Comparison of ENCODE assay signal across 9 mouse cellular contexts in genomic region chr13:51279642-51280387, GRCm38 (mm10).
DNase-seq lines count a peak whose midpoint lies in the region; ATAC-seq and TF ChIP-seq lines count a peak whose summit lies in the region.
"Had no signal": no experiment of that assay in that cellular context is flagged by ENCODE, and none has a peak within 500 bp of the region (broad histone marks: within the 10 kb centered on the region; RNA-seq: fewer than 3 reads in every experiment).

No protein-coding gene starts in this region.

- H3K36me3 ChIP-seq in liver, adult 2 months (ENCODE audit: control insufficient read depth, insufficient read depth, low read length): no peaks in the 10 kb centered on the region
- H3K36me3 ChIP-seq in liver, postnatal 0 days (replicated peaks; ENCODE audit: insufficient read depth, low read length): no peaks in the 10 kb centered on the region
- no peaks in the 10 kb centered on the region for H3K36me3 ChIP-seq in embryonic facial prominence, embryonic 12.5 days
- no peaks in the 10 kb centered on the region for H3K36me3 ChIP-seq in neural tube, embryonic 14.5 days (ENCODE audit: control insufficient read depth, insufficient read depth, low read length)

- no peaks in the 10 kb centered on the region for H3K79me2 ChIP-seq in liver, adult 2 months (ENCODE audit: control insufficient read depth, insufficient read depth, low read length)

- no peak for TF ChIP-seq CTCF in liver, adult 2 months (IDR thresholded peaks at IDR 0.05; ENCODE audit: low read depth, low read length)
- TF ChIP-seq CTCF in liver, postnatal 0 days (IDR thresholded peaks at IDR 0.05; ENCODE audit: low read depth): no peak

- H3K27ac ChIP-seq in liver, adult 2 months (replicated peaks; ENCODE audit: insufficient read depth, low read depth, low read length): peak overlapping the region; percentile 48; the same call in 1 of the 2 replicates
- no peak overlapping the region for H3K27ac ChIP-seq in liver, postnatal 0 days (ENCODE audit: low read depth)
- peak overlapping the region; percentile 96 for H3K27ac ChIP-seq in embryonic facial prominence, embryonic 12.5 days
- H3K27ac ChIP-seq in neural tube, embryonic 14.5 days (ENCODE audit: low read depth, low read length): 0 out of 2 replicates have a peak overlapping the region, but pooled peaks have one; percentile 39

- H3K9me3 ChIP-seq in liver, postnatal 0 days (ENCODE audit: low read length): peaks cover 3% of the 10 kb centered on the region; the same call in 1 of the 2 replicates
- H3K9me3 ChIP-seq in embryonic facial prominence, embryonic 12.5 days: no peaks in the 10 kb centered on the region
- peaks cover 2% of the 10 kb centered on the region; the same call in 1 of the 2 replicates for H3K9me3 ChIP-seq in neural tube, embryonic 14.5 days (ENCODE audit: control insufficient read depth, low read length)

- no peak for ATAC-seq in liver, postnatal 0 days
- peak; percentile 85 for ATAC-seq in embryonic facial prominence, embryonic 12.5 days (ENCODE audit: insufficient number of reproducible peaks, insufficient read depth, low FRiP score, low TSS enrichment)
- ATAC-seq in neural tube, embryonic 14.5 days (ENCODE audit: low read depth): 0 out of 2 replicates have a peak, but pooled peaks have one; percentile 31
- no peak for ATAC-seq in monocyte, adult 5-6 weeks (replicated peaks; ENCODE audit: insufficient number of reproducible peaks, low FRiP score, low TSS enrichment, poor library complexity, severe bottlenecking)
- ATAC-seq: Patski had no signal

- no peaks in the 10 kb centered on the region for H3K27me3 ChIP-seq in liver, adult 2 months (ENCODE audit: control insufficient read depth, insufficient read depth, low read length)
- H3K27me3 ChIP-seq in liver, postnatal 0 days (ENCODE audit: insufficient read depth, low read length): no peaks in the 10 kb centered on the region
- no peaks in the 10 kb centered on the region for H3K27me3 ChIP-seq in embryonic facial prominence, embryonic 12.5 days
- H3K27me3 ChIP-seq in neural tube, embryonic 14.5 days (ENCODE audit: control insufficient read depth, insufficient read depth, low read length): no peaks in the 10 kb centered on the region
- H3K27me3 ChIP-seq: Patski had no signal

- H3K4me2 ChIP-seq in liver, postnatal 0 days (ENCODE audit: low read depth, low read length): no peak overlapping the region
- H3K4me2 ChIP-seq in embryonic facial prominence, embryonic 12.5 days (replicated peaks): peak overlapping the region; percentile 20; the same call in 1 of the 2 replicates
- H3K4me2 ChIP-seq in neural tube, embryonic 14.5 days (ENCODE audit: low read depth, low read length): no peak overlapping the region

- DNase-seq in liver, adult 2 months (ENCODE audit: extremely low read depth, low read depth, low spot score): peak; percentile 41
- DNase-seq in liver, postnatal 0 days: no peak
- DNase-seq in kidney, adult 9 months: peak; percentile 44
- DNase-seq in right cerebral cortex, postnatal 36 days (ENCODE audit: low spot score in 2 of 2): no peak
- DNase-seq in layer of hippocampus, postnatal 14 days (ENCODE audit: low spot score in 2 of 2): no peak

- H3K9ac ChIP-seq in liver, adult 2 months (ENCODE audit: low read depth, low read length): no peak overlapping the region
- H3K9ac ChIP-seq in liver, postnatal 0 days (replicated peaks): no peak overlapping the region
- H3K9ac ChIP-seq in embryonic facial prominence, embryonic 12.5 days: no peak overlapping the region
- no peak overlapping the region for H3K9ac ChIP-seq in neural tube, embryonic 14.5 days (replicated peaks; ENCODE audit: low read depth, low read length)

- WGBS in liver, adult 2 months: 53% methylated on average over 8 of the region's 8 CpGs
- 52% methylated on average over 8 of the region's 8 CpGs for WGBS in liver, postnatal 0 days (ENCODE audit: insufficient replicate concordance)
- 14% methylated on average over 8 of the region's 8 CpGs for WGBS in embryonic facial prominence, embryonic 12.5 days
- 54% methylated on average over 8 of the region's 8 CpGs for WGBS in neural tube, embryonic 14.5 days

- no peak for TF ChIP-seq POLR2A in liver, adult 2 months (IDR thresholded peaks at IDR 0.05; ENCODE audit: extremely low read depth, insufficient read depth, low read length)

- no peak for TF ChIP-seq EP300 in liver, postnatal 0 days (IDR thresholded peaks at IDR 0.05; ENCODE audit: low read depth)

- no peak overlapping the region for H3K4me3 ChIP-seq in liver, adult 2 months (ENCODE audit: insufficient read depth, low read depth, low read length)
- no peak overlapping the region for H3K4me3 ChIP-seq in liver, postnatal 0 days (ENCODE audit: low read depth, low read length)
- no peak overlapping the region for H3K4me3 ChIP-seq in embryonic facial prominence, embryonic 12.5 days
- H3K4me3 ChIP-seq in neural tube, embryonic 14.5 days (ENCODE audit: low read depth, low read length): no peak overlapping the region

- H3K4me1 ChIP-seq in liver, adult 2 months (ENCODE audit: control insufficient read depth, insufficient read depth, low read length): peaks cover 3% of the 10 kb centered on the region; the same call in 1 of the 2 replicates
- H3K4me1 ChIP-seq in liver, postnatal 0 days (ENCODE audit: insufficient read depth): 0 out of 2 replicates have a peak, but pooled peaks cover 2% of the 10 kb centered on the region
- peaks cover 53% of the 10 kb centered on the region for H3K4me1 ChIP-seq in embryonic facial prominence, embryonic 12.5 days
- H3K4me1 ChIP-seq in neural tube, embryonic 14.5 days (ENCODE audit: control insufficient read depth, insufficient read depth, low read length): peaks cover 9% of the 10 kb centered on the region; the same call in 1 of the 2 replicates

Comparison
In these comparisons a context has a peak if more than half of its experiments do, and no peak if none do; other contexts are left out.
1. DNase-seq: peak in liver, adult 2 months (single experiment) and kidney, adult 9 months (single experiment); none in liver, postnatal 0 days (single experiment), right cerebral cortex, postnatal 36 days (0 of 2) and layer of hippocampus, postnatal 14 days (0 of 2).
2. ATAC-seq: peak in embryonic facial prominence, embryonic 12.5 days (single experiment) and neural tube, embryonic 14.5 days (single experiment); none in liver, postnatal 0 days (single experiment) and monocyte, adult 5-6 weeks (single experiment).